Mouse (Mus musculus) forebrain, postnatal 0 days (tissue): ENCODE measurements around the gene Iqck. TPM values are rescaled to one million over a fixed set of nuclear protein-coding genes. Genes with fewer than 3 reads are reported as not detected.

Experiments
- ATAC-seq: fragments of 200-750 bp; cut with Nextera tagmentation; 2 replicates; pipeline ENCODE4 v1.8.0; 2017; ENCODE audit warnings: mild to moderate bottlenecking, moderate library complexity
- DNase-seq: peaks from one replicate; pipeline ENCODE4 v3.0.0-alpha.2; 2015
- H3K27ac ChIP-seq: fragments of 300-500 bp; sonication (generic); 2 replicates; pipeline ENCODE4 v1.5.1; 2014; ENCODE audit warnings: low read depth, mild to moderate bottlenecking, antibody characterized with exemption, low read length, moderate library complexity, mixed read lengths
- H3K27me3 ChIP-seq: fragments of 300-500 bp; sonication (generic); 2 replicates; pipeline ENCODE4 v1.6.1; 2014; ENCODE audit warnings: mild to moderate bottlenecking, low read length, mixed read lengths; ENCODE audit not compliant: insufficient read depth
- H3K36me3 ChIP-seq: fragments of 300-500 bp; sonication (generic); 2 replicates; pipeline ENCODE4 v1.6.1; 2014; ENCODE audit warnings: mild to moderate bottlenecking, moderate library complexity; ENCODE audit not compliant: insufficient read depth
- H3K4me1 ChIP-seq: fragments of 300-500 bp; sonication (generic); 2 replicates; pipeline ENCODE4 v1.6.1; 2014; ENCODE audit warnings: antibody characterized with exemption; ENCODE audit not compliant: insufficient read depth
- H3K4me2 ChIP-seq: fragments of 300-500 bp; sonication (generic); 2 replicates; pipeline ENCODE4 v1.6.1; 2014; ENCODE audit warnings: low read depth, mild to moderate bottlenecking, moderate library complexity
- H3K4me3 ChIP-seq: fragments of 300-500 bp; sonication (generic); 2 replicates; pipeline ENCODE4 v1.5.1; 2014; ENCODE audit warnings: low read depth, low read length, mixed read lengths
- H3K9ac ChIP-seq: fragments of 300-500 bp; sonication (generic); 2 replicates; pipeline ENCODE4 v1.6.1; 2014; ENCODE audit warnings: mild to moderate bottlenecking
- H3K9me3 ChIP-seq: fragments of 300-500 bp; sonication (generic); 2 replicates; pipeline ENCODE4 v1.6.1; 2016; ENCODE audit warnings: low read length
- CTCF ChIP-seq: sonication (generic); IDR thresholded peaks from 2 replicates; pipeline ENCODE4 v1.5.1; 2016; ENCODE audit warnings: antibody characterized with exemption, control low read depth, low read depth
- WGBS: fragments of 180-500 bp; shearing (Covaris S2); extraction: QIAGEN DNeasy Blood & Tissue Kit; methylation state at CpG from one replicate; pipeline ENCODE4 v1.1.7; 2014; 5-methylcytosine and 5-hydroxymethylcytosine counted together
- polyA plus RNA-seq: library from polyadenylated mRNA; unstranded; fragments of >200 nt; fragmentation: Nextera tagmentation; extraction: Ambion mirVana; gene quantifications from 2 replicates; pipeline ENCODE4 v1.2.1, GENCODE M21; 2015
- total RNA-seq: library from RNA; depleted of rRNA; stranded (reverse); fragments of >200 nt; gene quantifications from 2 replicates; pipeline ENCODE4 v1.2.3, GENCODE M21; 2014

Iqck gene
- total and polyA plus RNA-seq, 2 experiments from 2014 or later: 6.2 to 7.1 TPM

GRCm38 (mm10) chr7:118817741-118818140, 37.8 kb upstream of the Iqck start:
- TF ChIP-seq CTCF: no peak
- Histone ChIP-seq H3K9me3 (no peaks in the 10 kb centered on the region), H3K27ac (no peak overlapping the region), H3K27me3 (no peaks in the 10 kb centered on the region), H3K9ac (no peak overlapping the region), H3K4me3 (no peak overlapping the region), H3K36me3 (peaks cover 53% of the 10 kb centered on the region), H3K4me2 (no peak overlapping the region), H3K4me1 (no peaks in the 10 kb centered on the region)
- WGBS: 91% methylated on average over 7 of the region's 7 CpGs
- DNase-seq: no peak
- no peak for ATAC-seq

- DNase-seq: no peak
- ATAC-seq: no peak
- Histone ChIP-seq H3K27ac (no peak overlapping the region), H3K4me1 (no peaks in the 10 kb centered on the region), H3K27me3 (no peaks in the 10 kb centered on the region), H3K36me3 (peaks cover 41% of the 10 kb centered on the region), H3K9me3 (no peaks in the 10 kb centered on the region), H3K4me2 (no peak overlapping the region), H3K9ac (no peak overlapping the region), H3K4me3 (no peak overlapping the region)
- 94% methylated on average over 1 of the region's 1 CpGs for WGBS
- TF ChIP-seq CTCF: no peak
These were observed 35.9 kb upstream of the Iqck start for GRCm38 (mm10) chr7:118819666-118820065.

DNA sequence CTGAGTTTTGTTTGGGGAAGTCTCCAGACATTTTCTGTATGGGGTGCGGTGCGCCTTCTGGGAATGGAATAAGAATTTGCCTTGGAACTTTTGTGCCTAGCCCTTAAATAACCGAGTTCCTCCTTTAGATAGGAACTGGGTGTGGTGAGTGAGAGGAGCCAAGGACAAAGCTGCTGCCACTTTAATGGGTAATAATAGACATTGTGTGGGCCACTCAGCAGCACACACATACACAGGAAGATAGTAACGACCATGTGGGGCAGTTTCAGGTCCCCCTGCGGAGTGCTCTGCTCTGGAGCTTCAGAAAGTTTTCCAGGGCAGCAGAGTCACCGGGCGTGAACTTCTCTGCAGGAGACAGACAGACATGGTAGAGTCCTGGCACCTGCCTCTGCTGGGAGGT, 34.2 kb upstream of the Iqck start:
- 74% methylated on average over 7 of the region's 7 CpGs for WGBS
- H3K36me3 ChIP-seq: peaks cover 42% of the 10 kb centered on the region
- H3K9me3 ChIP-seq: no peaks in the 10 kb centered on the region
- DNase-seq (no peak), ATAC-seq (no peak)
- H3K9ac ChIP-seq: no peak overlapping the region
- H3K27me3 ChIP-seq: no peaks in the 10 kb centered on the region
- TF ChIP-seq CTCF: no peak
- H3K4me3 ChIP-seq: no peak overlapping the region
- H3K27ac ChIP-seq: no peak overlapping the region
- H3K4me1 ChIP-seq: no peaks in the 10 kb centered on the region
- no peak overlapping the region for H3K4me2 ChIP-seq

GRCm38 (mm10) chr7:118821887-118822556, 33.5 kb upstream of the Iqck start:
- WGBS: 91% methylated on average over 12 of the region's 12 CpGs
- H3K27ac ChIP-seq: no peak overlapping the region
- H3K4me1 ChIP-seq: no peaks in the 10 kb centered on the region
- H3K4me2 ChIP-seq: no peak overlapping the region
- H3K4me3 ChIP-seq: no peak overlapping the region
- no peak for ATAC-seq
- no peak overlapping the region for H3K9ac ChIP-seq
- no peaks in the 10 kb centered on the region for H3K9me3 ChIP-seq
- H3K27me3 ChIP-seq: no peaks in the 10 kb centered on the region
- no peak for TF ChIP-seq CTCF
- no peak for DNase-seq
- peaks cover 42% of the 10 kb centered on the region for H3K36me3 ChIP-seq

- Histone ChIP-seq H3K27me3 (no peaks in the 10 kb centered on the region), H3K4me3 (no peak overlapping the region), H3K4me1 (no peaks in the 10 kb centered on the region), H3K36me3 (peaks cover 48% of the 10 kb centered on the region), H3K9me3 (no peaks in the 10 kb centered on the region), H3K27ac (no peak overlapping the region), H3K9ac (no peak overlapping the region), H3K4me2 (no peak overlapping the region)
- 64% methylated on average over 7 of the region's 7 CpGs for WGBS
- no peak for DNase-seq
- no peak for TF ChIP-seq CTCF
- ATAC-seq: no peak
These were observed 31.1 kb upstream of the Iqck start for GRCm38 (mm10) chr7:118824451-118824850.

GRCm38 (mm10) chr7:118827975-118828416, 27.6 kb upstream of the Iqck start:
- Histone ChIP-seq H3K4me2 (no peak overlapping the region), H3K36me3 (peaks cover 57% of the 10 kb centered on the region), H3K27ac (no peak overlapping the region), H3K4me1 (no peaks in the 10 kb centered on the region), H3K4me3 (no peak overlapping the region), H3K9me3 (no peaks in the 10 kb centered on the region), H3K27me3 (no peaks in the 10 kb centered on the region), H3K9ac (no peak overlapping the region)
- DNase-seq (no peak), ATAC-seq (peak; percentile 68)
- WGBS: 12% methylated on average over 5 of the region's 5 CpGs
- no peak for TF ChIP-seq CTCF

DNA sequence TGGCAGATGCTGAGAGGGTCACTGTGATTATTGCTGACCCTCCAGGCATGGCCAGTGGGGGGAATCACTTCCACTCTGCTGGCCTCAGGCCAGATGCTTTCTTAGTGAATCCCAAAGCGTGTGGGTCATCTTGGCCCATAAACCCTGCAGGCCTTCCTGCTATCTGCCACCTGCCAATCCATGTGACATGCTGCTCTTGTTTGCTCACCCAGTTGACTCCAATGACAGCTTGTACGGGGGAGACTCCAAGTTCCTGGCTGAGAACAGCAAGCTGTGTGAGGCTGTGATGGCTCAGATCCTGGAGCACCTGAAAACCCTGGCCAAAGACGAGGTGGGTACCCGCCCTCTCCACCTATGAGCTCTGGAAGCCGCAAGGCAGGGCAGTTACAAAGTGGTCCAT, 17.7 kb upstream of the Iqck start:
- ATAC-seq: no peak

More for the DNA sequence above, 17.7 kb upstream of the Iqck start:
- no peak for DNase-seq
- H3K36me3 ChIP-seq: peaks cover 95% of the 10 kb centered on the region
- no peak overlapping the region for H3K27ac ChIP-seq
- no peak for TF ChIP-seq CTCF
- no peaks in the 10 kb centered on the region for H3K27me3 ChIP-seq
- H3K4me2 ChIP-seq: no peak overlapping the region
- no peaks in the 10 kb centered on the region for H3K9me3 ChIP-seq
- 89% methylated on average over 5 of the region's 5 CpGs for WGBS
- no peak overlapping the region for H3K4me3 ChIP-seq
- H3K4me1 ChIP-seq: no peaks in the 10 kb centered on the region
- no peak overlapping the region for H3K9ac ChIP-seq
